Mouse (Mus musculus): Measurements from ENCODE around the gene Siah1a.

GRCm38 (mm10) chr8:86707873-86708272 is 37.9 kb downstream of the Siah1a start:
- TF ChIP-seq CTCF (IDR thresholded peaks at IDR 0.05; ENCODE audit: borderline replicate concordance, insufficient read depth, low read depth, low read length) (no peak), POLR2A (IDR thresholded peaks at IDR 0.05; ENCODE audit: borderline replicate concordance, insufficient read depth, low read length) (no peak)
